10 mouse cellular contexts compared by ENCODE assay signal in genomic region chr4:57294971-57295656, GRCm38 (mm10). TPM values are rescaled to one million over a fixed set of nuclear protein-coding genes. Genes with fewer than 3 reads are reported as not detected.
DNase-seq lines count a peak whose midpoint lies in the region; ATAC-seq and TF ChIP-seq lines count a peak whose summit lies in the region.
"Had no signal": no experiment of that assay in that cellular context is flagged by ENCODE, and none has a peak within 500 bp of the region (broad histone marks: within the 10 kb centered on the region; RNA-seq: fewer than 3 reads in every experiment).

No protein-coding gene starts in this region.

- no peak overlapping the region for H3K4me3 ChIP-seq in embryonic facial prominence, embryonic 14.5 days (ENCODE audit: low read depth, low read length)
- no peak overlapping the region for H3K4me3 ChIP-seq in embryonic facial prominence, embryonic 10.5 days
- H3K4me3 ChIP-seq in myocyte: no peak overlapping the region
- no peak overlapping the region for H3K4me3 ChIP-seq in forebrain, embryonic 14.5 days (ENCODE audit: low read depth, low read length)
- H3K4me3 ChIP-seq: embryonic facial prominence, embryonic 13.5 days; neural tube, embryonic 13.5 days had no signal

- peak; percentile 17; the same call in 1 of the 2 replicates for ATAC-seq in embryonic facial prominence, embryonic 14.5 days (ENCODE audit: low read depth)
- no peak for ATAC-seq in forebrain, embryonic 14.5 days

- peaks cover 7% of the 10 kb centered on the region; the same call in 1 of the 2 replicates for H3K4me1 ChIP-seq in embryonic facial prominence, embryonic 14.5 days (ENCODE audit: control insufficient read depth, insufficient read depth, low read length)
- H3K4me1 ChIP-seq in embryonic facial prominence, embryonic 10.5 days: peaks cover 17% of the 10 kb centered on the region
- peaks cover 9% of the 10 kb centered on the region; the same call in 1 of the 2 replicates for H3K4me1 ChIP-seq in forebrain, embryonic 14.5 days (ENCODE audit: control insufficient read depth, insufficient read depth, low read length)

- H3K9ac ChIP-seq in embryonic facial prominence, embryonic 14.5 days (ENCODE audit: low read depth, low read length): no peak overlapping the region
- no peak overlapping the region for H3K9ac ChIP-seq in forebrain, embryonic 14.5 days (ENCODE audit: low read length)
- H3K9ac ChIP-seq: embryonic facial prominence, embryonic 13.5 days; neural tube, embryonic 13.5 days had no signal

- no peaks in the 10 kb centered on the region for H3K9me3 ChIP-seq in embryonic facial prominence, embryonic 14.5 days (ENCODE audit: control insufficient read depth, low read length)
- no peaks in the 10 kb centered on the region for H3K9me3 ChIP-seq in embryonic facial prominence, embryonic 10.5 days
- H3K9me3 ChIP-seq in forebrain, embryonic 14.5 days (replicated peaks; ENCODE audit: control insufficient read depth, low read length): no peaks in the 10 kb centered on the region
- H3K9me3 ChIP-seq: embryonic facial prominence, embryonic 13.5 days; neural tube, embryonic 13.5 days had no signal

- peaks cover 3% of the 10 kb centered on the region for H3K79me2 ChIP-seq in myocyte (ENCODE audit: control insufficient read depth, insufficient read depth)

- peaks cover 7% of the 10 kb centered on the region; the same call in 1 of the 2 replicates for H3K27me3 ChIP-seq in embryonic facial prominence, embryonic 14.5 days (replicated peaks; ENCODE audit: control insufficient read depth, insufficient read depth, low read length)
- H3K27me3 ChIP-seq in embryonic facial prominence, embryonic 10.5 days (replicated peaks; ENCODE audit: low read depth, poor library complexity, severe bottlenecking): peaks cover 54% of the 10 kb centered on the region
- H3K27me3 ChIP-seq in myocyte (ENCODE audit: control insufficient read depth, insufficient read depth, insufficient read length): no peaks in the 10 kb centered on the region
- H3K27me3 ChIP-seq in forebrain, embryonic 14.5 days (replicated peaks; ENCODE audit: control insufficient read depth, insufficient read depth, low read length): 0 out of 2 replicates have a peak, but pooled peaks cover 2% of the 10 kb centered on the region

- no peaks in the 10 kb centered on the region for H3K36me3 ChIP-seq in embryonic facial prominence, embryonic 14.5 days (ENCODE audit: control insufficient read depth, insufficient read depth, low read length)
- H3K36me3 ChIP-seq in embryonic facial prominence, embryonic 10.5 days (replicated peaks): no peaks in the 10 kb centered on the region
- no peaks in the 10 kb centered on the region for H3K36me3 ChIP-seq in myocyte (ENCODE audit: control insufficient read depth, insufficient read depth)
- H3K36me3 ChIP-seq in forebrain, embryonic 14.5 days (ENCODE audit: control insufficient read depth, insufficient read depth, low read length): no peaks in the 10 kb centered on the region
- H3K36me3 ChIP-seq: embryonic facial prominence, embryonic 13.5 days; neural tube, embryonic 13.5 days had no signal

- TF ChIP-seq POLR2A in myocyte (IDR thresholded peaks at IDR 0.05; ENCODE audit: insufficient read length, low read depth): peak; percentile 54

- H3ac ChIP-seq in myocyte (ENCODE audit: control insufficient read depth, insufficient read length): no peak overlapping the region

- H3K4me2 ChIP-seq in embryonic facial prominence, embryonic 14.5 days (ENCODE audit: low read depth, low read length): no peak overlapping the region
- peak overlapping the region; percentile 68 for H3K4me2 ChIP-seq in myocyte (ENCODE audit: low read depth)
- no peak overlapping the region for H3K4me2 ChIP-seq in forebrain, embryonic 14.5 days (ENCODE audit: low read length)
- H3K4me2 ChIP-seq: embryonic facial prominence, embryonic 13.5 days; neural tube, embryonic 13.5 days had no signal

- H3K27ac ChIP-seq in embryonic facial prominence, embryonic 14.5 days (replicated peaks; ENCODE audit: low read depth, low read length): no peak overlapping the region
- H3K27ac ChIP-seq in embryonic facial prominence, embryonic 10.5 days (replicated peaks): no peak overlapping the region
- H3K27ac ChIP-seq in forebrain, embryonic 14.5 days (ENCODE audit: low read depth, low read length): no peak overlapping the region
- H3K27ac ChIP-seq: embryonic facial prominence, embryonic 13.5 days; neural tube, embryonic 13.5 days had no signal

- peak; percentile 66 for DNase-seq in embryonic facial prominence, embryonic 14.5 days (ENCODE audit: low spot score)
- DNase-seq in embryonic facial prominence, embryonic 10.5 days (ENCODE audit: low spot score): no peak
- peak; percentile 91 for DNase-seq in adrenal gland, postnatal 14 days
- peak; percentile 66 for DNase-seq in gastrocnemius, postnatal 10 days
- peak; percentile 82 for DNase-seq in kidney, adult 9 months
- no peak for DNase-seq in forebrain, embryonic 14.5 days (ENCODE audit: low spot score)
- DNase-seq in frontal cortex, adult 2 months (ENCODE audit: extremely low spot score in 1 of 2, low spot score in 1 of 2): no peak

- 78% methylated on average over 6 of the region's 9 CpGs for WGBS in embryonic facial prominence, embryonic 14.5 days
- 77% methylated on average over 9 of the region's 9 CpGs for WGBS in embryonic facial prominence, embryonic 10.5 days
- 75% methylated on average over 9 of the region's 9 CpGs for whole genome bisulfite sequencing in forebrain, embryonic 14.5 days

TF ChIP-seq in myocyte, 11 proteins besides CTCF, POLR2A, EP300 and RAD21:
- TF ChIP-seq TCF3 (IDR thresholded peaks at IDR 0.05; ENCODE audit: insufficient read length, low read depth): peak; percentile 92
- peak; percentile 89 for TF ChIP-seq TCF12 (IDR thresholded peaks at IDR 0.05; ENCODE audit: insufficient read depth, poor library complexity, severe bottlenecking)
- peak; percentile 28 for TF ChIP-seq SRF (IDR thresholded peaks at IDR 0.05; ENCODE audit: control insufficient read depth, insufficient read length, low read depth)
- peak; percentile 95 to 97 (median 96) for TF ChIP-seq MYOG (IDR thresholded peaks at IDR 0.05; ENCODE audit: control insufficient read depth in 1 of 3, insufficient read depth in 1 of 3, insufficient read length in 2 of 3, low read depth in 2 of 3)
- TF ChIP-seq MAX (IDR thresholded peaks at IDR 0.05; ENCODE audit: low read depth): no peak
- no peak for TF ChIP-seq CEBPB (IDR thresholded peaks at IDR 0.05; ENCODE audit: insufficient read depth, poor library complexity, severe bottlenecking)
- peak; percentile 69 to 96 (median 95) for TF ChIP-seq MYOD1 (IDR thresholded peaks at IDR 0.05; ENCODE audit: control insufficient read depth in 1 of 3, insufficient read length in 2 of 3, low read depth in 2 of 3)
- TF ChIP-seq USF1 (IDR thresholded peaks at IDR 0.05; ENCODE audit: low read depth): peak; percentile 36

RNA-seq across cellular contexts. Expression of gene Ptpn3, which starts 6.5 kb away (rescaled TPM):
- 3.8 and 4.7 TPM in 2 replicates for polyA plus RNA-seq in embryonic facial prominence, embryonic 14.5 days (2014; fragmentation: Nextera tagmentation; extraction: Ambion mirVana)
- polyA plus RNA-seq in embryonic facial prominence, embryonic 10.5 days (2016; fragmentation: Nextera tagmentation; extraction: Ambion mirVana): 2.0 and 2.1 TPM in 2 replicates
- 19.0 and 26.2 TPM in 2 replicates for total RNA-seq in adrenal gland, postnatal 14 days (2021)
- 10 to 100 TPM; 13.8 to 17.0 TPM for total RNA-seq in gastrocnemius, postnatal 10 days (2021)
- polyA plus RNA-seq in myocyte (2012; fragmentation: generic; extraction: Trizol): 3.1 TPM
- 0.58 and 0.66 TPM in 2 replicates for polyA plus RNA-seq in forebrain, embryonic 14.5 days (2014; fragmentation: Nextera tagmentation; extraction: Ambion mirVana)
- 16.4 and 18.9 TPM in 2 replicates for polyA plus RNA-seq in frontal cortex, adult 2 months (2012; rRNA removed)

Comparison
In these comparisons a context has a peak if more than half of its experiments do, and no peak if none do; other contexts are left out.
1. DNase-seq: peak in embryonic facial prominence, embryonic 14.5 days (single experiment), adrenal gland, postnatal 14 days (single experiment), gastrocnemius, postnatal 10 days (single experiment) and kidney, adult 9 months (single experiment); none in embryonic facial prominence, embryonic 10.5 days (single experiment), forebrain, embryonic 14.5 days (single experiment) and frontal cortex, adult 2 months (0 of 2).